Mouse (Mus musculus) c-Kit-positive CD71-positive TER-119-positive erythroid progenitor cells, embryonic 14.5 days (primary cell): ENCODE data around the gene Slc9a5.

ENCODE experiments used
- DNase-seq: peaks from one replicate; pipeline ENCODE4 v3.0.0-alpha.2; 2013; ENCODE audit warnings: low spot score

Slc9a5 gene

DNA sequence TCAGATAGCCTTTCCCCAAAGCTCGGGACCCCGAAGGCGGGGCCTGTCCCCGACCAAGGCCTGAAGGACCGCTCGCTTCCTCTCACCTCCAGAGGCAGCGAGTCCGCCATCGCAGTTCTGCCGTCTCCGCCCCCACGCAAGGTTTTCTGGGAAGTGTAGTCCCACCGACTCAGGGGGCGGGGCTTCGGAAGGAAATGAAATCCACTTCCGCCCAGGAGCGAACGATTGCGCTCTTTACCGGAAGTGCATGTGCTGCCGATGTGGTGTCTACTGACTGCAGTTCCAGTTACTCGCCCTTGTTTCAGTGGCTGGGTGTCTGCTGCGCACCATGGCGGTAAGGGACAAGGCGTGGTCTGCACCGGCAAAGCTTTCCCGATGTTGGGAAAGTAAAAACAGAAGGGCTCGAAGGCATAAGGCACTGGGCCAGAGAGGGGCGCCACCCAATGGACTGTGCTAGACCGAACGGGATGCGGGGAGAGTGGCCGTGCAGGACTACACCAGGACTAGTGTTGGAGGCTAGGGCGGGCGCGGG, 22.4 kb upstream of the Slc9a5 start, which contains the start of the genes Lrrc29 and Tmem208:
Lrrc29 (minus strand) TSS at position 138 of the 532 bp plus-strand sequence.
Tmem208 (plus strand) TSS at position 214 of the 532 bp plus-strand sequence.
- peak; percentile 97 for DNase-seq

DNA sequence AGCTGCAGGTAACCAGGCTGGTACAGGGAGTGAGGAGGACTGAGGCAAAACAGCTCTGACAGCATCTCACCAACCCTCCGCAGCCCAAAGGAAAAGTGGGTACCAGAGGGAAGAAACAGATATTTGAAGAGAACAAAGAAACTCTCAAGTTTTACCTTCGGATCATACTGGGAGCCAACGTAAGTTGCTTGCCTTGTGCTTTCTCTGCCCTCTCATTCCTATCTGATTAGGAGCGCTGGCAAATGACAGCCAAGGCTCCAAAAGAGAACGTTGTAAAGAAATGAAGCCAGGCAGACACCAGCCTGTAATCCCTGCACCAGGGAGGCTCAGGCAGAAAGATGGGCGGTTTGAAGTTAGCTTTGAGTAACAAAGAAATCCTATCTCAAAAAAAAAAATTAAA, 21.7 kb upstream of the Slc9a5 start:
- DNase-seq: no peak

DNA sequence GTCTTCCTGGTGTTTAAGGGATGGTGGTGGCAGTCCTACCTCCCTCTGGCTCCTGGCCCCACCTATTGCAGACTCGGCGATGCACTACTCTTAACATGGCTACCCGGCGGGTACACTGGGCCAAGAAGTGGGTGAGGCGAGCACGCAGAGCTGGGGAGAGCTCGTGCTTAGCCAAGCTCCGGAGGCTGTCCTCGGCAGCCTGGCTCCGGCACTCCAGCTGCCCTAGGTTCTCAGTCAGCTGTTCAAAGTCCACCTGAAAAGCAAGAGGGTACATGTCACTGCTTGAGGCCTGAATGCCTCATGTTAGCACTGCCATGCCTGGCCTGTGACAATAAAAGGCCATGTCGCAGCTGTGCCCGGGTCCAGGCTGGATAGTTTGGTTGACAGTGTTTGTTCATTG, 18.3 kb upstream of the Slc9a5 start:
- DNase-seq: no peak

DNA sequence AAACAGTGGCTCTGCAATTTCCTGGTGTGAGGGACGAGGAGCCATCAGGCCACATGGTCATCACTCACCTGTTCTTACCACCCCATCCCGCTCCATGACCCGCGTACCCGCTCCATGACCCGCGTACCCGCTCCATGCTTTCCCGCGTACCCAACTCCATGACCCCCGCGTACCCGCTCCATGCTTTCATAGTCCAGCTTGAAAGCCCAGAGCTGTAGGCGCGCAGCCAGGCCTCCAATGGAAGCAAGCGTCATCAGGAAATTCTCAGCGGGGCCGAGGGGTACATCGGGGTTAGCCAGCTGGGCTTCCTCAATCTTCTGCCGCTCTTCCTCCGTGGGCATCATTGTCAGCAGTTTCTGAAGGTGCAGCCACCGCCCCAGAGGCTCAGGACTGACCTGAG, 17.2 kb upstream of the Slc9a5 start:
- no peak for DNase-seq

DNA sequence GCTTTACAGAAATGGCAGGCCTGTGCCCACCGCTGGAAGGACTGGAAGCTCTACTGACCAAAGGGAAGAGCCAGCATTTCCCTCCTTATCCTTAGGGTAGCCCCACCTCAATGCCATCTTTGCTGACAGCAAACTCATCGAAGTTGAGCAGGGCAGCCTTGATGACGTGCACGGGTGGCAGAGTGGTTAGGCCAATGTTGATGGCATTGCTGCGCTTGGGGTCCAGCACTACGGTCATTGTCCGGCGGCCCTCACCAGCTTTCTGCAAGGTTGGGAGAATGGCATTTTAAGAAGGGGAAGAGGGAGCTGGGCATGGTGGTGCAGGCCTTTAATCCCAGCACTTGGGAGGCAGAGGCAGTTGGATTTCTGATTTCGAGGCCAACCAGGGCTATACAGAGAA, 16.7 kb upstream of the Slc9a5 start:
- no peak for DNase-seq

DNA sequence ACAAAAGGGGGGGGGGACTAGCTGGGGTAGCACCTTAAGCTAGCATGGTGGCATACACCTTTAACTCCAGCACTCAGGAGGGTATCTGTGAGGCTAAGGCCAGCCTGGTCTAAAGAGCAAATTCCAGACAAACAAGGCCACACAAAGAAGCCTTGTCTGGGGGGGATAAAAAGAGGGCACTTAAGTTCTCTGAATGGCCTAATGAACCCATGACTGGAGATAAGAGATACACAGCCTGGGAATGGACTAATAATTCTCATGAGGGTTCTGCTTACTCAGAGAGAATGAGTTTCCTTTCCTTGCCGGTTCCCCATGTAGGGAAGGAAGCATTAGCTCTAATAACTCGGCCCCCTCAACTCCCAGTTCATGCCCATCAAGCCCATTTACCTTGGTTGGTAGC, 16.1 kb upstream of the Slc9a5 start:
- no peak for DNase-seq

DNA sequence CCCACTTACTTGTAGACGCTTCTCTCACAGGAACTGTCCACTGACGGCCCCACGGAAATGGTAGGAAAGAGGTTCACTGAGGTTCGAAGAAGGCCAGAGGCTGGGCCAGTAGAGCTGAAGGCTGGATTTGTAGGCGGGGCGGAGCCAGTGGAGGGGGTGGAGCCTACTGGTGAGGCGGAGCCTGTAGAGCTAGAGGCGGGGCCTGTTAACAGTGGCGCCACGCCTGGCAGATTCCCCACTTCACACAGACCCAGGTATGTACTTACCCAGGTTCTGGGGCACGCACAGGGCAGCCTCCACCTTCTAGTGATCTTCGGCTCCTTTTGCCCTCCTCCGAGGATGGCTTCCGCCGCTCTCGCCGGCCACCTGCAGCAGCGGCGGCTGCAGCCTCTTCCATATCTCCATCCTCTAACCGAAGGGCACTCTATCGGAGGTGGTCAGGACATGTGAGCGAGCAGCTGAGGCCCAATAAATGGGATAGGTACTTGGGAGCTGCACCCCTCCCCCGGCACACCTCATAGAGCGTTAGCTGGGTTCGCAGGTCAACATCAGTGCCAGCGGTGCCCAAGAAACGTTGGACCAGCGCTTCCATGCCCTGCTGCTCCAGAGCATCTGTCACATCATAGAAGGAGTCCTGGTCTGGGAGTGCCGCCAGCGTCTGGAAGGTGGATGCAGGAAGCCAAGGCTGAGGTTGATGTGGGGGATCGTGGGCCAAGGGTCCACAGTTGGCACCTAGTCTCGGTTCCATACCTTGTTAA, 12.1 kb upstream of the Slc9a5 start:
- DNase-seq: no peak

DNA sequence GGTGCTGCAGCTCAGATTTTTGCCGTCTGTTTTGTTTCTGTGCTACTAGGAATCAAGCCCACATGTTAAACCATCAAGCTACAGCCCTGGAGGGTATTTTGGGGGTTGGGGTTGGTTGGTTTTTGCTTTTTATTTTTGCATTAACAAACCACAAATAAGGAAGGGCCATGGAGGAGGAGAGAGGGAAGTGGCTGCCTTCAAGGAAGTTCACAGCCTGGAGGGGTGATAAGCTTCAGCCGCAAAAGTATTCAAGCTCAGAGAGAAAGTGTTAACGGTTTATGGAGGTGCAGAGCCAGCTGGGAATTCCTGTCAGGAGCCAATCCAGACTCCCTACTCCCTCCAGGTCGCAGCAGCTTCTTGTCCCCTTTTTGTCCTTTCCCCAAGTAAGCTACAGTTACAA, 9.7 kb upstream of the Slc9a5 start:
- no peak for DNase-seq

DNA sequence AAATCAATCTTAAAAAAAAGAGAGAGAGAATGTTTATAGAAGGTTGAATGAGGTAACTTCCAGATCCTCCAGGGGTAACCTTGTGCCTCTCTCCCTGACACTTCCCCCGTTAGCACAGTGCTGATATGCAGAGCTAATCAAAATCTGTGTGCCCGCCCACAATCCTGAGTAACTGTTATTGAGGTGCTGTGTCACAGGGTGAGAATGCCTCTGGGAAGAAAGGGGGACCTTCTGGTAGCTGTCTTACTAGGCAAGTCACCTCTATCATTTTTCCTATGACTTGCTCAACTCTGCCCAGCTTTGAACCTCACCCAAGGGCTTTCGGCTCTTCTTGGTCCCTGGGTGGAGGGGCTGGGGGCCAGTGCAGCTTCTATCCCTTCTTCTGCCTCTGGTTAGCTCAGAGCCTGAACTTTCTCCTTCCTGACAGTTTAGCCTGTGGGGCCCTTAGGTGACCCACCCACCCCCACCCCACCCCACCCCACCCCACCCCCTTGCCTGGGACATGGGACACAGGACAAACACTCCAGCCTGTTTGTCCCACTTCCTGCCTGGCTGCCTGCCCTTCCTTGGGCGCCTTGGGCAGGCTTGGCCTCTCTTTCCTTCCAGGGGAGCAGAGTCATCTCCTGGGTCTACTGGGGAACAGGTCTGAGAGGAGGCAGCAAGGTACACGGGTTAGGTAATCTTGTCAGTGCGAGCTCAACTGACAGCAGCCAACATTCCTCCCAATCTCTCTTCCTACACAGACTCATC, 8.6 kb upstream of the Slc9a5 start:
- no peak for DNase-seq

DNA sequence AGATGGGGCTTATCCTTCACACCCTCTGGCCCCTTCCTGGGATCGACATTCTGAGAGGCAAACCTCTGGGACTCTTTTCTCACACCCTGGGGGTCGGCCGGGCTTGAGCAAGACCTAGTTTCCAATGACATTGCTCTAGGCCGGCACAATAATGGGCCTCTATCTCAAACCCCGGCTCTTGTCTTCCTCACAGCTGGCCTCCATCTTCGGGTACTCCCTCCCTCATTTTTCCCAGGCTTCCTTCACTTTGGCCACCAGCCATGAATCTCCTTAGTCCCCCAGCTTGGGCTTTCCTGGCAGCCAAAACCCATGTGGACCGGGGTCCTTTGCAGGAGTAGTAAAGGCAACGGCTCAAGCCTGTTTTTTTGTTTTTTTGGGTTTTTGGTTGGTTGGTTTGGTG, 7.2 kb upstream of the Slc9a5 start:
- no peak for DNase-seq

DNA sequence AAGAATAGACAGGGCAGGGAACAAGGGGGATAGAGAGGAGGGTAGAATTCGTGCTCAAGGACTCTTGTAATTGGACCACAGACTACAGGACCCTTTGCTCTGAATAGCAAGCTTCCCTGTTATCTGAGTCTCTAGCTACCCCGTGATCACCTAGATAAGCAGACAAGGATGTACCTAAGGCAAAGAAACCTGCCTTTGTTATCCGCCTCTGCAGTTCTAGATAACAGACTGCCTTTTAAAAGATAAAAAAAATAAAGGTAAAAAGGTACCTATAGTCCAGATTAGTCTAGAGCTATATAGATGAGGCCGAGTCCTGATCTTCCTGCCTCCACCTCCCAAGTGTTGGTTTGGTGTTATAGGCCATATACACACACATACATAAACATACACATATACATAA, 5.9 kb upstream of the Slc9a5 start:
- DNase-seq: no peak

DNA sequence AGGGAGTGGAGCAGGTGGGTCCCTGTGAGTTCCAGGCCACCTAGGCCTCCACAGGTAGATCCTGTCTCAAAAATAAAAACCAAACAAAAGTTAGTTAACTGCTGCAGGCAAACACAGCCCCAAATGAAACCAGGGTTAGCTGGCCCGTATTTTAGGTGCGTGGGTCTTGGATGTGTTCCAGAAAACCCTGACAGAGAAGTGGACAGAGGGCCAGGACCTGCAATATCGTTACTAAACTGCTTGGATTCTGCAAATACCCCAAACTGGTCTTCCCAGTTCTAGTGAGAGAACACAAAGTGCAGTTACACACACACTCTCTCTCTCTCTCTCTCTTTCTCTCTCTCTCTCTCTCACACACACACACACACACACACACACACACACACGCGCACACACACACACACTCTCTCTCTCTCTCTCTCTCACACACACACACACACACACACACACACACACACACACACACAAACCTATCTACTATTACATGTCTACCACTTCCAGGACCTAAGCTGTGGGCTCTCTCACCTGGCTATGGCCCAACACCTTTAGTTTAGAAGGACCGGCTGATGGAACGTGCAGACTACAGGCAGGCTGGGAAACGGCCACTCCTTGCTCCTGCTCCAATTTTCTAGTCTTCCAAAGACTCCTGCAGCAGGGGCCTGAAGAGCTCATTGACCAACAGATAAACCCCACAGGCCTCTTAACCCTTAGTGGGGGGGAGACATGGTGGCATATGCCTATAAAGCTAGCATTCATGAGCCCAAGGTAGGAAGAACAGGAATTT, 4.7 kb upstream of the Slc9a5 start:
- no peak for DNase-seq

DNA sequence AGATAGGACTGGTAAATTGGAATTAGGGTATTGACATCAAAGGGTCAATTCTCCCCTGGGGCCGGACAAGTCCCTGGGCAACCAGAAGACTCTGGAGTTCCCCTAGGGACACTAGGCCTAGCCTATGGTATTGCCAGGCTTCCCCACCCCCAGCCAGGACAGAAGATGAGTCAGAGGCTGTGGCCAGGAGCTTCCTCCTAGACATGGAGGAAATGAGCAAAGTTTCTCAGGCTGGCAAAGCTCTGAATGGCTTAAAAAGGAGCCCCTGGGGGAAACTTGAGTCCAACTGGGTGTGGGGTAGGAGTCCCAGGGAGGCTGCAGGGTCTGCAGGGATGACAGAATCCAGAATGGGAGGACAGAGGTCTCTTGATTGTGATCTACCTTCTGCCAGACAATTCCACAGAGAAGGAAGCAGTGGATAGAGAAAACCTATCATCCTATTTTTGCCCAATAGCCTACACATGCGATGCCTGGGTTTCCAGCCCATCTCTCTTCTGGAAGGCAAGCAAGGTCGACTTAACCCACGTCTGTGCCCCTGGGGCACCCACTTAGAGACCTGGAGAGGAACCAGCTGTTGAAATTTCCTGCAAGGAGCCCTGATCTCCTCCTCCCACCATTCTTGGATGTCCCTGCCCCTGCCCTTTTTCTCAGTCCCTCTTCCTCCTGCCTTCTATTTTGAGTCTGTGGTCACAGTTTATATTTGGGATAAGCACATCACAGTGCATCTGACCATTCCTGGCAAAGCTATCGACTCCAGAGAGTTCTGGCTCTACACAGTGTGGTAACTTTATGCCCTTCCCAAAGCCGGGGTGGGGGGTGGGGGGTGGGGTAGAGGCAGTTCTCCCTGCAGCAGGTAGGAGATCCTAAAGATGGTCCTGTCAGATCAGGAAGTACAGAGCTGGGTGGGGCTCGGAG, 3.3 kb upstream of the Slc9a5 start:
- no peak for DNase-seq

DNA sequence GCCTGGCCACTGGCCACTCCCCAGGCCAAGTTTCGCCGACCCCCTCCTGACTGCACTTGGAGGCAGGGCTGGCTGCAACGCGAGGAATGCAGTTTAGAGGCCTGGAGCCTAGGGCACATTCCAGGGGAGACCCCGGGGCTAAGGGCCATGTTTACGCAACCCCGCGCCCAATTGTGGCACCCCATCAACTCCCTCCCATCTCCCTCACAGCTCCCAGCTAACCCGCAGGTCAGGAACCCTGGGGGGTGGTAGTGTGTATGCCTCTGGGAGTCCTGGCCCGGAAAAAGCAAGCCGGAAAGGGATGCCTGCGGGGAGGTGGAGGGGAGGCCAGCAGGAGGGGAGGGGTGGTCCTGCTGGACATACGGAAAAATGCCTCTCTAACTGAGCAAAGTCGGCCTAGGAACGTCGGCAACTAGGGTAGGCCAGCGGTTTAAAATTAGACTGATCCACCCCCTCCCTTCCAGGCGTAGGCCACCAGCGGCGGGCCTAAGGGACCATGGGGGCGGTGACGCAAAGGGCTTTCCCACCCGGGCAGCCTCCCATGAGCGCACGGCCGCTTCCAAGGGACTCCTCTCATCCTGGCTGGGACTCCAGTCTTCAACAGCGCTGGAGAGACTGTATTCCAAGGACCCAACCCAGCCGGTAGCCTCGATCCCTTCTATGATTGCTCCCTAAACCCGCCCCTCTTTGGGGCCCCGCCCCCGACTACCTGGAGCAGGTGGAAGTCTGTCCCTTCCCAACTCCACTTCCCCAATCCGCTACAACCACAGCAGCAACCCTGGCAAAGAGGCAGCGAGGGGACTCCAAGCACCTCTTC, 1.8 kb upstream of the Slc9a5 start:
- DNase-seq: no peak

DNA sequence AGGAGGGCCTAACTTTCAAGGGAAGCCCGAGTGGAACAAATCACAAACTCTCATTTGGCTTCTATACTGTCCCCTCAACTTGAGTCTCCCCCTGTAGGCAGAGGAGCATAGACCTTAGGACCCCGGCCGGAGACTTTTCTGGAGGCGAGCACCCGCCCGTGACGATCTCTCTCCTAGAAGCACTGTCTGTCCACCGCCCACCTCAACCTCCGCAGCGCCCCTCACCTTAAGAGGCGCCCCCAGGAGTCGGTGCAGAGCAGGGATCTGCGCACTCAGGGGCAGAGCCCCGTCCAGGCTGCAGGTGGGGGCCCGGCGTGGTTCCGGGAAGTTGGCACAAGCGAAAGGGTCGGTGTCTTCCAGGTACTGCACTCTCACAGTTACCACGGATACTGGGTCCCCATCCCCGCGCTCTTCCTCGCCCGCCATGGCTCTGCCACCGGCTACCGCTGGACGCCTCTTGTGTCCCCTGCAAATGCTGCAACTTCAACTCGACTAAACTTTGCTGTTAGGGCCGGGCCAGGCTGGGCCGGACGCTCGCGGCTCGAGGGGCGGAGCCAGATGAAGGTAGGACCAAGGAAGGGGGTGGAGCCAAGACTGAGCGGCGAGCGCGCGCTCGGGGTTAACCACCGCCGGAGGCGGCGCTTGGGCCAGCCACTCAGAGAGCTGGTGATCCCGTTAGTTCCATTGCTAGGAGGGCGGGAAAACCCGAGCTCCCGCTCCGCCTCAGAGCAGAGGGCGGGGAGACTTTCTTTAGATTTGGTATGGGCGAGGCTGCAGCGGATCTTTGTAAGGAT, 1.0 kb upstream of the Slc9a5 start, which contains the start of gene Fhod1:
Fhod1 (minus strand) TSS at position 526 of the 794 bp plus-strand sequence.
- peak; percentile 89 for DNase-seq

DNA sequence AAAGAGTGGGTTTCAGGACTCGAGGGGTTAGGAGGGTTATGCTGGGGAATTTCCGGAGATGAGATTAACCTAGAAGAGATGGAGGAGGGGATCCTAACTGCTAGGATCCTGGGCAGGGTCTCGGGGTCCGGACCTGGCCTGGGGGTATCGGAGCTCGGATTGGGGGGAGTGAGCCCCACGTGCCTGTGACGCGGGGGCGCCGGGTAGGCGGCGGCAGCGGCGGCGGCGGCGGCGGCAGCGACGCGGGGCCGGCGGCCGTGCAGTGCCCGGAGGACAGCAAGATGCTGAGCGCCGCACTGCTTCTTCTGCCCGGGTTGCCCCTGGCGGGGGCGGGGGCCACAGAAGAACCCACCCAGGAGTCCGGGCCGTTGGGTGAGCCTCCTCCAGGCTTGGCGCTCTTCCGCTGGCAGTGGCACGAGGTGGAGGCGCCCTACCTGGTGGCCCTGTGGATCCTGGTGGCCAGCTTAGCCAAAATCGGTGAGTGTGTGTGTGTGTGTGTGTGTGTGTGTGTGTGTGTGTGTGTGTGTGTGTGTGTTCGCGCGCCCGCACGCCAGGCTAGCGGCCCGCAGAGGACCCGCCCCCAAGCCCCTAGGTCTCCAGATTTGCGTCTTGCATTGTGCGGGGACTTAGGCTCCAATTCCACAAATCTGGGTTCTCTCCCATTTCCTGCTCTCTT, 591 bp downstream of the Slc9a5 start:
- no peak for DNase-seq

DNA sequence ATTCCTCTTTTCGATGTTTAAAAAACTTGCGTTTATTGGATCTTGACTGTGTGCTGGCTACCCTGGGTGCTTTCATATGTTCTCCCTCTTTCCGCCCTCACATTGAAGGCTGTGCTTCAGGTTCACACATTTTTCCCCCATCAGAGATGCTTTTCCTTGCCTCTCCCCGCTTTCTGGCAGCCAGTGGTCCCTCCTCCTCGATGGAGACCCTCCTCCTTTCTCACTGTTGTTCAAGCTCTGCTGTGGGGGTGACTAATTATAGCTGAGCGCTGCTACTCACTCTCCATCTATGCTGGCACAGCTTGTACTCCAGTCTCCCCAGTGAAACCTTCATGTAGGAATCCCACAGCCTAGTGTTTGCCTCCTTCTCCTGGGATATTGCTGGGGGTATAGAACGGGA, 1.5 kb downstream of the Slc9a5 start:
- DNase-seq: no peak

DNA sequence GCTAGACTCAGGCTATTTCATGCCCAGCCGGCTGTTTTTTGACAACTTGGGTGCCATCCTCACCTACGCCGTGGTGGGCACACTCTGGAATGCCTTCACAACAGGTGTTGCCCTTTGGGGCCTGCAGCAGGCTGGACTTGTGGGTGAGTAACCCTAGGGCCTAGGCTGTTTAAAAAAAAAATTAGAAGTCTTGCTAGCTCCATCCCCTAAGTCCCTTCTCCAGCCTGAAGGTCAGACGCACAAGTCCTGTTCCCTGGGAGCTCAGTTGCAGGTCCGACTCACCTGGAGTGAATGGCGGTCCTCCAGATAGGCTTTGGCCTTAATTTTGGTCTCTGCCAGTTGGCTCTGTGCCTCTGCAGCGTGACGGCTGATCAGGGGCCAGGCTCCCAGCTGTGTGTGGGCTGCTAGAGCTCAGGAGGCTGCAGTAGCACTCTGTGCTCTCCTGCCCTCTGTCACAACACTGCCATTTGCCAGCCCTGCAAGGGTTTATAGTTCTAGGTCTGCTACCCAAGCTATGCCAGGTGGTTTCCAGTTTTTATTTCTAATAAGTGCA, 5.0 kb downstream of the Slc9a5 start:
- DNase-seq: no peak

DNA sequence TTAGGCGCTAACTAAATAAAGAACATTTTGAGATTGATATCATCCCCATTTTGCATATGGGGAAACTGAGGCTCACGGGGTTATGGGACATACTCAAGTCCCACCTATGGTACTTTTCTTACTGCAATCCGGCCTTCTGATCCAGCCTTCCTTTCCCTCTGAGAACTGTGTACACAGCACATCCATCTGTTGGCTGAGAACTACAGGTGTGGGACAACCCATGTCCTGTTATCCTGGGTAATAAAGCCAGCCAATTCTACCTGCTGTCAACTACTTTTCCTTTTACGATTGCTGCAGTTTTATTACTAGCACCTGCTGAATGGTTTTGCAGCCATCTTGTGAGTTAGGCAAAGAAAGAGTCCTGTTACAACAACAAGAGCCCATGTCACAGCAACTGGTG, 5.9 kb downstream of the Slc9a5 start:
- DNase-seq: no peak
